Mouse (Mus musculus): ENCODE data around the gene Ykt6.
"Not testable (repeated sequence)": the region's sequence is repeated elsewhere in the genome, so short reads cannot be mapped to it uniquely, and the experiment has no call there.

Ykt6 gene

DNA sequence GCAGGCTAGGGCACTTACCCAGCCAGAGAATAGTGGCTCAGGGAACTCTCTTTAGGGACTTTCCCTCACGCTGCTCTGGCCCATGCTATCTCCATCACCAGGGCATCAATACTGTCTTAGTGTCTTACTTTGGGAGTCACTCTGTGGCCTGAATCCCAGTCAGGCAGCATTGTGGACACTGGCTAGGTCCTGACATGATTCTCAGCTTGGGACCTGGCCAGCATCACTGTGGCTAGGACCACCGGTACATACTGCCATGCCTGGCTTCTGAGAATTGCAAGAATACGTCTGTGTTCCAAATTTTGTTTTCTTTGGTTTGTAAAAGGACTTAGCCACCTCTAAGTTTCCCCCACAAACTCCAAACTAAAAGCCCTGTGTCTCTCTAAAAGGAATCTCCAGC lies 39.4 kb downstream of the Ykt6 start:
- DNase-seq (ENCODE audit: low spot score), result no peak

DNA sequence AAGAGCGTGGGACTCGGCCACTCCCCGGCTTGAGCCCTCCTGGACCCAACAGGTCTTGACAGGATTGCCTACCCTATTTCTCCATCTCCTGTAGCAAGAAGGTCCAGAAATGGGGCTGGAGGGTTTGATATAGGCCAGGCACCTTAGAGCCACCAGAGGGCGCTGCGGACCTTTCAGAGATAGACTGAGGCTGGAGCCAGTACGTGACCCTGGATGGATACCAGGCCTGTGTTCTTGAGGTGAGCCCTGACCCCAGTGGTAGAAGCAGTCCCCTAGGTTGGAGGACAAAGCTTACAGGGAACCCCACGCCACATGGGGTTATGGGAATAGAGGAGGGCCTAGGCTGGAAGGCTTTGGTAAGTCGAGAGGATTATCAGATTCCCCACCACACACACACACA lies 40.5 kb downstream of the Ykt6 start:
- peak; percentile 66 for DNase-seq (ENCODE audit: low spot score)

DNA sequence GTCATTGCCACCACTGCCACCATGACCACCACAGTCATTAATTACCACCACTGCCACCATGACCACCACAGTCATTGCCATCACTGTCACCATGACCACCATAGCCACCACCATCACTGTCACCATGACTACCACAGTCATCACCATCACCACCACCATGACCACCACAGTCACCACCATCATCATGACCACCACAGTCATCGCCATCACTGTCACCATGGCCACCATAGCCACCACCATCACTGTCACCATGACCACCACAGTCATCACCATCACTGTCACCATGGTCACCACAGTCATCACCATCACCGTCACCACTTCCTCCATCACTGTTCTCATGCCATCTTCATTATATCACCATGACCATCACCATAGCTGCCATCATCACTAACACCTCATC lies 43.0 kb downstream of the Ykt6 start:
- no peak for DNase-seq (ENCODE audit: low spot score)

DNA sequence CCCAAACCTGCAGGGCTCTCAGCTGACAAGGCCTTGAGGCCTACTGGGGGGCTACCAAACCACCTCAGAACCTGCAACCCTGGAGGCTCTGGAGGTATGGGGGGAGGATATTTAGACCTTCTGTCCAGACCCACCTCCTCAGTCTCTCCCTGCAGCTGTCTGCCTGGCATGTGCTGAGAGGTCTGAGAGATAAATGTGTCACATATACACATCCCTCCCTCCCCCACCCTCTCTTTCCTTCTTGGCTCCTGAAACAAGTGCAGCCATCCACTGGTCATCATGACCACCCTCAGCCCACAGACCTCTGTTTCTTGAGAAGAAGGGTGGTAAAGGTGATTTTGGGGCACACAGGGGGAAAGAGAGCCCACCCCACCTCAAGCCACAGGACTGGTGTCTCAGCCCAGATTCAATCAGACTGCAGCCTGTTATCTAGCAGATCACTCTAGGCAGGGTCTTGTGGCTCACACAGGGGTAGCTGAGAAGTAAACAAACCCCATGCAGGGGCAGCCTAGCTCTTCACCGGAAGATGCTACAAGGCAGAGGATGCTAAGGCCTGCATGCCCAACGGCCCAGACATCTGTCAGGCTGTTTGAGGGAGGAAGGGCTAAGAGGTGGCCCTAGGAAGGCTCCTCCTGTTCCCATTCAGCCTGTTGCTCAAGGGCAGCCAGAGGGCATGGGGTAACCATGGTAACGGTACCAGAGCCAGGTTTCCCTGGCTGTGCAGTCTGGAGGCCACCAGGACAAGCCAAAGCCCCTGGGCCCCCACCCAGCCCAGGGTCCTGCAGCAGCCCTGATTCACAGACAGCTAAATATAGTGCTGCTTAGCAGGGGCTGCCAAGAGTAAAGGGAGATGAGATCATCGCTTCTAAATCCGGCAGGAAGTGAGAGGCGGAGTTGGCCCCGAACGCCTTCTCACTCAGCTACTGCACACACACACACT lies 44.6 kb downstream of the Ykt6 start:
- DNase-seq (ENCODE audit: low spot score), result no peak

DNA sequence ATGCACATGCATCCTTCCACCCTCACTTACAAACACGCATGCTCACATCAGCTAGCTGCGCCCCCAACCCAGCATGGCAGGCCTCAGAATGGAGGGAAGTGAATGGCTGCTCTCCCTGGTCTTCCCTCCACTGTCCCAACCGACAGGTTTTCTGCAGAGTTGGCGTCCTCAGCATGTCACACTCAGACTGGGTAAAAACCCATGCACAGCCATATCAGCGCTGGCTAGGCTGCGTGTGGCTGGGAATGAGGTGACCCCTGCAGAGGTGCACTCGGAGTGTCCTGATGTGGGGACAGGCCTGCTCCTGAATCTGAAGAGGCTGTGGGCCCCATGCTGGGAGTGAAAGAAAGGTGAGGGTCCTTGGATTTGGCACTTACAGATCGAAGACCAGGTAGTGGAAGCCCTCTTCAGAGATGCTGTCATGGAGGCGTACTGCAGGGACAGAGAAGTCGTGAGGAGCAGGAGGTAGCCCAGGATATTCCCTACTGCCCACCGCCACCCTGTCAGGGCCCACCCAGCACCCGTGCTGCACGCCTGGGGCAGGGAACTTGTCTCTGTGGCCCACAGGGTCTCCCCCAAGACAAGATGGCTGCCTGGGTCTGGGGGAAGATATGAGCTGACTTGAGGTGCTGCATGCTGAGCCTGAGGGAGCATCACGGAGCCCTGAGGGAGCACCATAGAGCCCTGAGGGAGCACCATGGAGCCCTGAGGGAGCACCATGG lies 45.6 kb downstream of the Ykt6 start:
- no peak for DNase-seq (ENCODE audit: low spot score)

DNA sequence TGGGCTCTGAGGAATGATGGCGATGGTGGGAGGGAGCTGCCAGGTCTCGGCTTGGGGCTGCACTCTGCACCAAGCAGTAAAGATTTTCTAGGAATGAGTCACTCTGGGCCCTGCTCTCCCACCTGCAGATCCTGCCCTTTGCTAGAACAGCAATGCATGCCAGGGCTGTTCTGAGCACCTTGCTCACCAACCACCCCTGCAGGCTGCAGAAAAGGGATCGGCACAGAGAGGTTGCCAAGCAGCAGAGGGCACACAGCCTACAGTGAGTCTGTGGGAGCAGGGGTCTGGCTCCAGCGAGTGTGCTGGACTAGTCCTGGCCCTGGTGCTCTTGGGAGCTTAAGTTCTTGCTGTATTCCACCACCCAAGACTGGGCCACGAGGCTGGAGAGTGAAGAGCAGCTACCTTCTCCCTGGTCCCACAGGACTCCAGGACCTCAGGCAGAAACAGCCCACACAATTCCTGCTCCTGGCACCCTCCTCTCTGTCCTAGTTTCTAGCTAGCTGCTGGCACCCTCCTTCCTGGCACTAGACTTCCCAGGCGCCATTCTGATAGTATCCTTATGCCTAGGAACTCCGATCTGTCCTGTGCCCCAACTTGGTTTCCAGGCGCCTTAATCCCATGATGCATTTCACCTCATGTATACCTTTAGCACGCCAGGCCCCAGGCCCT lies 46.6 kb downstream of the Ykt6 start:
- DNase-seq (ENCODE audit: low spot score), result no peak

DNA sequence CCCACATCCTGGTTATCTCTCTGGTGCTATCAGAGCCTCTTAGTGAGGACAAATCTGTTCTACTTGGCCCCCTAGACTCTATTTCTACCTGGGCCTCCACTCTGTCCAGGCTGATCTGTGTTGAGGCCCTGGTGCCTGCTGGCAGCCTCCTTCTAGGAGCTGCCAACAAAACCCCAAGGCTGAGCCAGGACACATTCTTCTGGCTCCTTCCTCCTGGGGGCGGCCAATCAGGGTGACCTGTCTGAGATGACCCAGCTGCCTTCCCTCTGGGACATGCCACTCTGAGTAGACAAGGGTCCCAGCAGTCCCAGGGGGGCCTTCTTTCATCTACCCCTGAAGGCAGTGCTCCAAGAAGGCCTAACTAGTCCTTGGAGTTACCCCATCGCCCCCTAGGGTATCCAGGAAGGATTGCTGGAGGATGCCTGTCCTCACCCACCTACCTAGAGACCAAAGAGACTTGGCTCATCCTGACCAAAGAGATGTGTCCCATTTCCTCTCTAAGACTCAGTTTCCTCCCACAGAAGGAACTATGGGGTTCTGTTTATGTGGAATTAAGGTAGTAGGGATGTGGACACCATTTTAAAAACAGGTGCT lies 47.6 kb downstream of the Ykt6 start:
- no peak for DNase-seq (ENCODE audit: low spot score)

GRCm38 (mm10) chr11:6005374-6006043 lies 50.0 kb downstream of the Ykt6 start:
- DNase-seq (ENCODE audit: low spot score), result not testable (repeated sequence)

DNA sequence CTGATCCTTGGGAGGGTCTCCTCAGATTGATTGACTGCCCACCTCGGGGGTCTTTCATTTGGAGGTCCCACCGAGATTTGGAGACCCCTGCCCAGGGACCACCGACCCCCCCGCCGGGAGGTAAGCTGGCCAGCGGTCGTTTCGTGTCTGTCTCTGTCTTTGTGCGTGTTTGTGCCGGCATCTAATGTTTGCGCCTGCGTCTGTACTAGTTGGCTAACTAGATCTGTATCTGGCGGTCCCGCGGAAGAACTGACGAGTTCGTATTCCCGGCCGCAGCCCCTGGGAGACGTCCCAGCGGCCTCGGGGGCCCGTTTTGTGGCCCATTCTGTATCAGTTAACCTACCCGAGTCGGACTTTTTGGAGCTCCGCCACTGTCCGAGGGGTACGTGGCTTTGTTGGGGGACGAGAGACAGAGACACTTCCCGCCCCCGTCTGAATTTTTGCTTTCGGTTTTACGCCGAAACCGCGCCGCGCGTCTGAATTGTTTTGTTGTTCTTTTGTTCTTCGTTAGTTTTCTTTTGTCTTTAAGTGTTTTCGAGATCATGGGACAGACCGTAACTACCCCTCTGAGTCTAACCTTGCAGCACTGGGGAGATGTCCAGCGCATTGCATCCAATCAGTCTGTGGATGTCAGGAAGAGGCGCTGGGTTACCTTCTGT lies 51.0 kb downstream of the Ykt6 start:
- not testable (repeated sequence) for DNase-seq (ENCODE audit: low spot score)

- not testable (repeated sequence) for DNase-seq (ENCODE audit: low spot score)
Measured at GRCm38 (mm10) chr11:6007010-6007778, 51.7 kb downstream of the Ykt6 start.

GRCm38 (mm10) chr11:6007779-6008128 lies 52.3 kb downstream of the Ykt6 start:
- not testable (repeated sequence) for DNase-seq (ENCODE audit: low spot score)

GRCm38 (mm10) chr11:6010751-6011482 lies 55.4 kb downstream of the Ykt6 start:
- DNase-seq (ENCODE audit: low spot score), result not testable (repeated sequence)

- DNase-seq (ENCODE audit: low spot score), result no peak
Measured at GRCm38 (mm10) chr11:6011879-6012278, 56.4 kb downstream of the Ykt6 start.

DNA sequence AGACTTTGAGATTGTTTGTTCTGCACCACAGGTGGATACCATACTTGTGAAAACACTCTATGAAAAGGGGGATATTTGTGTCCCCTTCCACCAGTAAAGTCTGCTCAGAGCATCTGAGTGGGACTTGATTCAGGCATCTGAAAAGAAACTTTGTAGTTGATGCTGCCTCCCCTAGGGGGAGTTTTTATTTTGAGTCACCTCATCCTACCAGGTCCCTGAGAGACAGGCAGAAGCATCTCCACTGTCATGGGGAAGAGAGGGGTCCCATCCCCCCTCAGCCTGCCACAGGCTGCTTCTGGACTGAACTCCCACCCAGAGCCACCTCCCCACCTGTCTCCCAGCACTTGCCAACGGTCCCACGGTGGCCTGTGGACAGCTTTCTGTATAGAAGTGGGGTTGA lies 57.9 kb downstream of the Ykt6 start:
- DNase-seq (ENCODE audit: low spot score), result no peak

DNA sequence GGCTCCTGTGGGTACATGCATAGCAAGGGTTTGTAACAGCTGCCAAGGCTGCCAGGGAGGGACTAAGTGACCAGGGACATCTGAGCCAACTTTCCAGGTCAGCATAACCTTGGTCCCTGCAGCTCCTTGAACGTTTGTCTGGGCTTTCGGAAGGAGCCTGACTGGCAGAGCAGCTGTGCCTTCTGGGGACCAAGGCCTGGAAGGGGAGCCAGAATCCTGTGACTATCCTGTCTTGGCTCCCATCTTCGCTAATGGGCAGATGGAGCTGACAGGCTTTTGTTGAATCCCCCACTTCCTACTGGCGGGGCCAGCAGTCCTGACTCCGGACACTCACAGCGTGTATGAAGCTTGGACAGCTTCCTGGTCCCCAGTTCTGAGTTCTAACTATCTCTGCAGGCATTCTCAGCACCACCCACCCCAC lies 59.5 kb downstream of the Ykt6 start:
- DNase-seq (ENCODE audit: low spot score), result no peak

- no peak for DNase-seq (ENCODE audit: low spot score)
Measured at GRCm38 (mm10) chr11:6016368-6016767, 60.9 kb downstream of the Ykt6 start.

DNA sequence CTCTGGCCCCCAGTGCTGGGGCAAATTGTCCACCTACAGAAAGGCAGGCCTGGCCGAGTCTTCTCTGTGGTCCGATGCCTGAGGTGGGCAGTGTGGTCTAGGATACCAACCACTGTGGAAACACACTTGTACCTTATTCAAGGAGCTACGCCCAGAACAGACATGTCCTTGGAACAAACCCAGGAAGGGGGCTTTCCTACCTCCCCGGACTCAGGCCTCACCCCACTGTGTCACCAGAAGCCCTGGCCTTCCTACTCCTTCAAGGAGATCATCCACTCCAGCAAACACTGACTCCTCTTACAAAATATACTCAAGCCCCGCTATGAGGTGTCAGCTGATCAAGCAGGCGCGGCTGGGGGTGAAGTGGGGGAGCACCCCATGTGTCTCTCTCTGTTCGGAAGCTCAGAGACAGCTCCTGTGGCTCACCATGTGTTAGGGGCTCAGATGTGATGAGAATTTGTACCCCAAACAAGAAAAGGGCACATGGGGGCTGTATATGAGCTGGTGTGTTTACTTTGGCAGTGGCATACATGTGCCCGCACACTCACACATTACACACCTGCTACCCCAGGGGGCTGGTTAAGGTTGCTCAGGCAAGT lies 61.4 kb downstream of the Ykt6 start:
- no peak for DNase-seq (ENCODE audit: low spot score)

Measured in c-Kit-positive CD71-positive TER-119-positive erythroid progenitor cells, embryonic 14.5 days (primary cell).